Mouse (Mus musculus) liver, postnatal 0 days (tissue): ENCODE measurements around the gene Tpt1.

ENCODE experiments used
- CTCF ChIP-seq: sonication (generic); IDR thresholded peaks from 2 replicates; pipeline ENCODE4 v1.5.1; 2016; ENCODE audit warnings: antibody characterized with exemption, low read depth
- EP300 ChIP-seq: IDR thresholded peaks from 2 replicates; pipeline ENCODE4 v1.6.1; 2016; ENCODE audit warnings: antibody characterized with exemption, low read depth, mild to moderate bottlenecking

DNA sequence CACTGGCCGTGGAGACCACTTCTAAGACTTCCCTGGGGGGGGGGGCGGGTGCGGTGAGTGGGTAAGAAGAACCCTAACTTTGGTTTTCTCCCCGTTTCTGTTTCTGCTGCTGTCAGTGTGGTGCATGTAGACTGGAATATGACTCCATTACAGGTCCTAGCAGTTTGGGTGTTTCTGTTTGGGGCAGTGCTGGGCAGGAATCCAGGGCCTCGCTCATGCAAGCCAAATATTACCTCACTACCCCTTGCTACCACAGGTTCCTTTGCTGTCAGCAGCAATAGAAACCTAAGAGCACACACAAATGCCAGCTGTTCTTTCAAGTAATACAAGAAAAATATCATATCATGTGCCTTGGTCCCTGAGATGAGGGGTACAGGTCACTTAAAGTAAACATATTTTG is 24.9 kb upstream of the Tpt1 start:
- TF ChIP-seq CTCF (no peak), EP300 (no peak)
